Mouse (Mus musculus) forebrain, embryonic 13.5 days (tissue): ENCODE measurements around the gene Myof. TPM values are rescaled to one million over a fixed set of nuclear protein-coding genes. Genes with fewer than 3 reads are reported as not detected.

Experiments
- ATAC-seq: fragments of 200-750 bp; cut with Nextera tagmentation; 2 replicates; pipeline ENCODE4 v1.8.0; 2017
- H3K27ac ChIP-seq: fragments of 300-500 bp; sonication (generic); 2 replicates; pipeline ENCODE4 v1.5.1; 2015; ENCODE audit warnings: inconsistent platforms, mild to moderate bottlenecking, moderate library complexity
- H3K27me3 ChIP-seq: fragments of 300-500 bp; sonication (generic); 2 replicates; pipeline ENCODE4 v1.6.1; 2015; ENCODE audit warnings: mild to moderate bottlenecking, inconsistent platforms
- H3K36me3 ChIP-seq: fragments of 300-500 bp; sonication (generic); 2 replicates; pipeline ENCODE4 v1.6.1; 2015; ENCODE audit warnings: mild to moderate bottlenecking, inconsistent platforms; ENCODE audit not compliant: poor library complexity, severe bottlenecking
- H3K4me1 ChIP-seq: fragments of 300-500 bp; sonication (generic); 2 replicates; pipeline ENCODE4 v1.6.1; 2015; ENCODE audit warnings: inconsistent platforms
- H3K4me2 ChIP-seq: fragments of 300-500 bp; sonication (generic); 2 replicates; pipeline ENCODE4 v1.6.1; 2015; ENCODE audit warnings: inconsistent platforms, mild to moderate bottlenecking, moderate library complexity
- H3K4me3 ChIP-seq: fragments of 300-500 bp; sonication (generic); 2 replicates; pipeline ENCODE4 v1.5.1; 2015; ENCODE audit warnings: mild to moderate bottlenecking, inconsistent platforms
- H3K9ac ChIP-seq: fragments of 300-500 bp; sonication (generic); 2 replicates; pipeline ENCODE4 v1.6.1; 2015; ENCODE audit warnings: mild to moderate bottlenecking, inconsistent platforms
- H3K9me3 ChIP-seq: fragments of 300-500 bp; sonication (generic); replicated peaks from 2 replicates; pipeline ENCODE4 v1.6.1; 2016; ENCODE audit warnings: inconsistent platforms
- WGBS: fragments of 180-500 bp; shearing (Covaris S2); methylation state at CpG from one replicate; pipeline ENCODE4 v1.1.7; 2015; 5-methylcytosine and 5-hydroxymethylcytosine counted together
- polyA plus RNA-seq: library from polyadenylated mRNA; unstranded; fragments of >200 nt; fragmentation: Nextera tagmentation; extraction: Ambion mirVana; gene quantifications from 2 replicates; pipeline ENCODE4 v1.2.1, GENCODE M21; 2015

Gene Myof
- polyA plus RNA-seq, 1 experiment from 2014 or later = 1.0 TPM

- WGBS = 37% methylated on average over 3 of the region's 3 CpGs
Measured at GRCm38 (mm10) chr19:37924266-37924665, 119.1 kb downstream of the Myof start.

GRCm38 (mm10) chr19:37921098-37921497 is 122.3 kb downstream of the Myof start:
- H3K9me3 ChIP-seq = no peaks in the 10 kb centered on the region
- no peak overlapping the region for H3K4me3 ChIP-seq
- 39% methylated on average over 5 of the region's 5 CpGs for WGBS
- H3K27ac ChIP-seq = no peak overlapping the region
- H3K36me3 ChIP-seq = no peaks in the 10 kb centered on the region
- no peak overlapping the region for H3K9ac ChIP-seq
- H3K4me2 ChIP-seq = no peak overlapping the region
- H3K27me3 ChIP-seq = no peaks in the 10 kb centered on the region
- no peaks in the 10 kb centered on the region for H3K4me1 ChIP-seq
- no peak for ATAC-seq

More at GRCm38 (mm10) chr19:37924266-37924665, 119.1 kb downstream of the Myof start:
- H3K4me3 ChIP-seq = no peak overlapping the region
- ATAC-seq = no peak
- no peak overlapping the region for H3K27ac ChIP-seq
- H3K27me3 ChIP-seq = no peaks in the 10 kb centered on the region
- H3K4me2 ChIP-seq = no peak overlapping the region
- no peak overlapping the region for H3K9ac ChIP-seq
- H3K9me3 ChIP-seq = no peaks in the 10 kb centered on the region
- H3K36me3 ChIP-seq = no peaks in the 10 kb centered on the region
- H3K4me1 ChIP-seq = no peaks in the 10 kb centered on the region

GRCm38 (mm10) chr19:37918515-37918932 is 124.9 kb downstream of the Myof start:
- 42% methylated on average over 12 of the region's 12 CpGs for WGBS
- Histone ChIP-seq H3K36me3 (no peaks in the 10 kb centered on the region), H3K27me3 (no peaks in the 10 kb centered on the region), H3K4me3 (no peak overlapping the region), H3K27ac (no peak overlapping the region), H3K9ac (no peak overlapping the region), H3K4me2 (no peak overlapping the region), H3K4me1 (no peaks in the 10 kb centered on the region), H3K9me3 (no peaks in the 10 kb centered on the region)
- no peak for ATAC-seq

- no peaks in the 10 kb centered on the region for H3K9me3 ChIP-seq
- WGBS = 86% methylated on average over 4 of the region's 4 CpGs
- no peak overlapping the region for H3K4me2 ChIP-seq
- H3K27ac ChIP-seq = no peak overlapping the region
- no peaks in the 10 kb centered on the region for H3K27me3 ChIP-seq
- H3K36me3 ChIP-seq = no peaks in the 10 kb centered on the region
- H3K4me3 ChIP-seq = no peak overlapping the region
- H3K4me1 ChIP-seq = 0 out of 2 replicates have a peak, but pooled peaks cover 3% of the 10 kb centered on the region
- no peak overlapping the region for H3K9ac ChIP-seq
- ATAC-seq = no peak
Measured at GRCm38 (mm10) chr19:37914261-37914660, 129.1 kb downstream of the Myof start.

- WGBS = 71% methylated on average over 6 of the region's 6 CpGs
- Histone ChIP-seq H3K9ac (no peak overlapping the region), H3K36me3 (no peaks in the 10 kb centered on the region), H3K9me3 (no peaks in the 10 kb centered on the region), H3K4me1 (peaks cover 11% of the 10 kb centered on the region), H3K4me3 (no peak overlapping the region), H3K27ac (no peak overlapping the region), H3K27me3 (no peaks in the 10 kb centered on the region), H3K4me2 (no peak overlapping the region)
- no peak for ATAC-seq
Measured at GRCm38 (mm10) chr19:37912501-37912900, 130.9 kb downstream of the Myof start.

- peak; percentile 61 for ATAC-seq
- Histone ChIP-seq H3K27me3 (no peaks in the 10 kb centered on the region), H3K9ac (no peak overlapping the region), H3K4me2 (no peak overlapping the region), H3K36me3 (no peaks in the 10 kb centered on the region), H3K9me3 (no peaks in the 10 kb centered on the region), H3K4me1 (peaks cover 16% of the 10 kb centered on the region), H3K4me3 (no peak overlapping the region), H3K27ac (no peak overlapping the region)
- WGBS = 48% methylated on average over 5 of the region's 5 CpGs
Measured at GRCm38 (mm10) chr19:37909830-37910261, 133.5 kb downstream of the Myof start.

GRCm38 (mm10) chr19:37907451-37908320 is 135.7 kb downstream of the Myof start:
- Histone ChIP-seq H3K9me3 (no peaks in the 10 kb centered on the region), H3K36me3 (no peaks in the 10 kb centered on the region), H3K4me3 (no peak overlapping the region), H3K27me3 (no peaks in the 10 kb centered on the region), H3K4me2 (no peak overlapping the region), H3K27ac (no peak overlapping the region), H3K4me1 (peaks cover 16% of the 10 kb centered on the region), H3K9ac (no peak overlapping the region)
- 36% methylated on average over 17 of the region's 17 CpGs for WGBS
- no peak for ATAC-seq

- no peaks in the 10 kb centered on the region for H3K36me3 ChIP-seq
- no peaks in the 10 kb centered on the region for H3K27me3 ChIP-seq
- ATAC-seq = no peak
- H3K27ac ChIP-seq = no peak overlapping the region
- H3K4me3 ChIP-seq = no peak overlapping the region
- H3K9ac ChIP-seq = no peak overlapping the region
- no peak overlapping the region for H3K4me2 ChIP-seq
- H3K9me3 ChIP-seq = no peaks in the 10 kb centered on the region
- H3K4me1 ChIP-seq = peaks cover 16% of the 10 kb centered on the region
- 69% methylated on average over 3 of the region's 3 CpGs for WGBS
Measured at GRCm38 (mm10) chr19:37906916-37907315, 136.5 kb downstream of the Myof start.

- H3K27ac ChIP-seq = no peak overlapping the region
- no peaks in the 10 kb centered on the region for H3K9me3 ChIP-seq
- WGBS = 11% methylated on average over 7 of the region's 7 CpGs
- no peak overlapping the region for H3K4me2 ChIP-seq
- no peaks in the 10 kb centered on the region for H3K4me1 ChIP-seq
- peaks cover 7% of the 10 kb centered on the region; the same call in 1 of the 2 replicates for H3K27me3 ChIP-seq
- no peaks in the 10 kb centered on the region for H3K36me3 ChIP-seq
- H3K9ac ChIP-seq = no peak overlapping the region
- ATAC-seq = no peak
- H3K4me3 ChIP-seq = no peak overlapping the region
Measured at GRCm38 (mm10) chr19:37896081-37896480, 147.3 kb downstream of the Myof start.

GRCm38 (mm10) chr19:37891006-37891405 is 152.4 kb downstream of the Myof start:
- no peak for ATAC-seq
- WGBS = 75% methylated on average over 2 of the region's 2 CpGs
- Histone ChIP-seq H3K4me3 (no peak overlapping the region), H3K4me1 (no peaks in the 10 kb centered on the region), H3K36me3 (no peaks in the 10 kb centered on the region), H3K9ac (no peak overlapping the region), H3K27me3 (peaks cover 35% of the 10 kb centered on the region), H3K4me2 (no peak overlapping the region), H3K9me3 (no peaks in the 10 kb centered on the region), H3K27ac (no peak overlapping the region)

GRCm38 (mm10) chr19:37886355-37887120 is 156.8 kb downstream of the Myof start:
- H3K9ac ChIP-seq = peak overlapping the region; percentile 50; the same call in 1 of the 2 replicates
- ATAC-seq = peak; percentile 70

GRCm38 (mm10) chr19:37881431-37882081 is 161.8 kb downstream of the Myof start:
- Histone ChIP-seq H3K27ac (no peak overlapping the region), H3K9me3 (no peaks in the 10 kb centered on the region), H3K36me3 (no peaks in the 10 kb centered on the region), H3K4me1 (peaks cover 18% of the 10 kb centered on the region), H3K4me3 (no peak overlapping the region), H3K4me2 (no peak overlapping the region), H3K27me3 (peaks cover 95% of the 10 kb centered on the region), H3K9ac (no peak overlapping the region)
- no peak for ATAC-seq
- under 1% methylated on average over 9 of the region's 9 CpGs for WGBS

More at GRCm38 (mm10) chr19:37886355-37887120, 156.8 kb downstream of the Myof start:
- no peak overlapping the region for H3K27ac ChIP-seq
- 14% methylated on average over 15 of the region's 15 CpGs for WGBS
- H3K9me3 ChIP-seq = no peaks in the 10 kb centered on the region
- peak overlapping the region; percentile 29 for H3K4me3 ChIP-seq
- H3K27me3 ChIP-seq = peaks cover 72% of the 10 kb centered on the region
- H3K4me1 ChIP-seq = peaks cover 4% of the 10 kb centered on the region
- H3K4me2 ChIP-seq = peak overlapping the region; percentile 56
- no peaks in the 10 kb centered on the region for H3K36me3 ChIP-seq
